Mouse (Mus musculus) central nervous system, embryonic 11.5 days (tissue): ENCODE data around the gene Sec62. TPM values are rescaled to one million over a fixed set of nuclear protein-coding genes. Genes with fewer than 3 reads are reported as not detected.

Experiments used
- polyA plus RNA-seq: library from polyadenylated mRNA; depleted of rRNA; stranded (reverse); fragments of >200 nt; gene quantifications from 2 replicates; pipeline ENCODE4 v1.2.3, GENCODE M21; 2012; rRNA removed

Sec62 gene
- polyA plus RNA-seq: 53.1 and 76.1 TPM in 2 replicates

DNA sequence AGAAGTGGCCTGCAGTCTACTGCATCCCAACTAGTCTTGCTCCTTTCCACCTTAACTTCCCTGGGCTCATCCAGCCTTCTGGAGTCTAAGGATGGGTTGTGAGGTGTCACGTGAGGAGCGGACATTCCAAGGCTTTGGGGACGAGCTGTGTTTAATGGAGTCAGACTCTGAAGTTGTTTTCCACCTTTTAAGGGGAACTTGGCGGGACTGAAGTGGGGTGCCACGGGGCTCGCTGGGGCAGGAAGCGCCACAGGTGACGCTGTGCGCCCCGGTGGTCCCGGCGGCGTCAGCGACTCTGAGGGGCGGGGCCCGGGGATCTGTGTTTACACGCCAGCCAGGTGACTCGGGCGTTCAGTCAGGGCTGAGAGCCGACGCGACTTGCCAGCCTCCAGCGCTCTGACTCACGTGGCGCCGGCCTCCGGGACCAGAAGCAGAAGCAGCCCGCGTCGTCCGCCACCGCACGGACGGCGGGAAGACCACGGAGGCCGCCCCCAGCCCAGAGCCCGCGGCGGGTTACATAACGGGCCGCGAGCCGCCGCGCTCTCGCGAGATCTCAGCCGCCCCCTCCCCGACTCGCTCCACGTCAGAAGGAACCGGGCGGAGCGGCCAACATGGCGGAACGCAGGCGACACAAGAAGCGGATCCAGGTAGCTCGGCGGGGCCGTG lies at the start of gene Sec62:
Gene Sec62 (plus strand): TSS at position 139 of the 666 bp plus-strand sequence.

GRCm38 (mm10) chr3:30746006-30746405 lies 46.7 kb upstream of the Sec62 start, which contains the start of gene Samd7:
TSS of gene Samd7 (plus strand) at chr3:30746293.

DNA sequence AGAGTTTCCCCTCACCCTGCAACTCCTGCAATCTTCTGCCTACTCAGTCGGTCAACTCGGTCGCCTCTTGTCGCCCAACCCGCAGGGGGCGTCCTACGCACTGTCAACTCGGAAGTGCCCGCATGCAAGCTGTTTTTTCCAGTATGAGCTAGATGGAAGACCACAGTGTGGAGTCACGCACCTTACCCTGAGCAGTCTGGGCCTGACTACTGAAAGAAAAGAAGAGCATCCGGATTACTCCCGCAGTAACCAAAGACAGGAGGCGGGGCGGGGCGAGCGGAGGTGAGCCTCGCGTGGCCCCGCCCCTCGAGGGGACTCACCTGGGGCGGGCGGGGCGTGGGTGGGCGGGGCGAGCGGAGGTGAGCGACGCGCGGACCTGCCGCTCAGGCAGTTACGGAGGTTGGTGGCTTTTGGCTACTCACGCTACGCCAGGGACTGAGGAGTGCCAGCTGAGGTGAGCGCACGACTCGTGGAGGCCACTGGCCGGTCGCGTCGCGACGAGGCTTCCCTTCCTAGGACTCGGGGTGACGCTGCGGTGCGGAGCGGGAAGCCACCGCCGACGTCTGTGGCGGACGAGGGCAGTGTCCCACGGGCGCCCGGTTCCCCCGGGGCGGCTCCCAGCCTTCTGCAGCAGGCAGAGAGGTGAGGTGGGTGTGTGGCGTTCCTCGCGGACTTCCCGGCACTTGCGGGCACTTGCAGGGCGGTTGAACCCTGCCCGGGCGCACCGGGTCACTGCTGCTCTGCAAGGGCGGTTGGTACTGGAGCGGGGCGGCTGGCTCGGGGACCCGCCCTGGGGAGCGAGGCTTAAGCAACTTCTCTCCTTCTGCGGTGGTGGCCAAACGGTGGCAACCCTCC lies 63.2 kb downstream of the Sec62 start, which contains the start of gene Gpr160:
Gene Gpr160 (plus strand): TSS at position 347 of the 855 bp plus-strand sequence.

Other genes starting within 250 kb of the Sec62 start
- 16.0 and 42.2 TPM in 2 replicates for gene Mecom, start 244.9 kb upstream of the Sec62 start, polyA plus RNA-seq
- gene Actrt3, start 192.9 kb upstream of the Sec62 start, polyA plus RNA-seq: 0.10 and 0.11 TPM in 2 replicates
- gene Mynn, start 190.8 kb upstream of the Sec62 start, polyA plus RNA-seq: 26.2 and 29.7 TPM in 2 replicates
- gene Lrriq4, start 148.4 kb upstream of the Sec62 start, polyA plus RNA-seq: not detected in 2 replicates
- 0.64 and 1.1 TPM in 2 replicates for gene Lrrc34, start 145.0 kb upstream of the Sec62 start, polyA plus RNA-seq
- not detected in 2 replicates for gene Lrrc31, start 93.0 kb upstream of the Sec62 start, polyA plus RNA-seq
- gene Samd7, start 46.6 kb upstream of the Sec62 start, polyA plus RNA-seq: not detected in 2 replicates
- 0.34 and 0.67 TPM in 2 replicates for gene Gpr160, start 63.1 kb downstream of the Sec62 start, polyA plus RNA-seq
- 7.5 and 13.1 TPM in 2 replicates for gene Phc3, start 176.5 kb downstream of the Sec62 start, polyA plus RNA-seq
- gene Prkci, start 202.9 kb downstream of the Sec62 start, polyA plus RNA-seq: 29.2 and 40.3 TPM in 2 replicates